In genomic region chr17:25634070-25634469, GRCm38 (mm10) we compare ENCODE assay signal across 13 mouse cellular contexts. TPM values are rescaled to one million over a fixed set of nuclear protein-coding genes. Genes with fewer than 3 reads are reported as not detected.
DNase-seq lines count a peak whose midpoint lies in the region; ATAC-seq lines count a peak whose summit lies in the region.
"Had no signal": no experiment of that assay in that cellular context is flagged by ENCODE, and none has a peak within 500 bp of the region (broad histone marks: within the 10 kb centered on the region; RNA-seq: fewer than 3 reads in every experiment).

No protein-coding gene starts in this region.

- 65% methylated on average over 10 of the region's 10 CpGs for WGBS in heart, embryonic 16.5 days
- 88% methylated on average over 10 of the region's 10 CpGs for WGBS in heart, embryonic 10.5 days
- 59% methylated on average over 10 of the region's 10 CpGs for WGBS in hindbrain, embryonic 14.5 days

- H3K27me3 ChIP-seq in heart, embryonic 16.5 days (ENCODE audit: control insufficient read depth, insufficient read depth, low read length), result no peaks in the 10 kb centered on the region
- 0 out of 2 replicates have a peak, but pooled peaks cover 6% of the 10 kb centered on the region for H3K27me3 ChIP-seq in heart, embryonic 10.5 days (ENCODE audit: insufficient read depth, poor library complexity, severe bottlenecking)
- H3K27me3 ChIP-seq in hindbrain, embryonic 14.5 days (ENCODE audit: control insufficient read depth, insufficient read depth, low read length), result no peaks in the 10 kb centered on the region
- H3K27me3 ChIP-seq: heart, embryonic 15.5 days; liver, embryonic 15.5 days; neural tube, embryonic 12.5 days had no signal

- no peak overlapping the region for H3K9ac ChIP-seq in heart, embryonic 16.5 days (ENCODE audit: low read length)
- no peak overlapping the region for H3K9ac ChIP-seq in hindbrain, embryonic 14.5 days
- H3K9ac ChIP-seq: heart, embryonic 15.5 days; liver, embryonic 15.5 days; neural tube, embryonic 12.5 days had no signal

- no peaks in the 10 kb centered on the region for H3K9me3 ChIP-seq in heart, embryonic 16.5 days (replicated peaks; ENCODE audit: control insufficient read depth, low read length)
- H3K9me3 ChIP-seq in heart, embryonic 10.5 days, result no peaks in the 10 kb centered on the region
- H3K9me3 ChIP-seq in hindbrain, embryonic 14.5 days (ENCODE audit: control insufficient read depth, low read length), result no peaks in the 10 kb centered on the region
- H3K9me3 ChIP-seq: forebrain, embryonic 10.5 days; heart, embryonic 15.5 days; liver, embryonic 15.5 days; neural tube, embryonic 12.5 days had no signal

- no peak overlapping the region for H3K4me2 ChIP-seq in heart, embryonic 16.5 days (ENCODE audit: low read depth, low read length)
- H3K4me2 ChIP-seq in hindbrain, embryonic 14.5 days (replicated peaks), result no peak overlapping the region
- H3K4me2 ChIP-seq: heart, embryonic 15.5 days; liver, embryonic 15.5 days; neural tube, embryonic 12.5 days had no signal

- peak; percentile 58 for ATAC-seq in heart, embryonic 16.5 days (replicated peaks; ENCODE audit: extremely low read depth, insufficient read depth, low FRiP score)
- no peak for ATAC-seq in hindbrain, embryonic 14.5 days (ENCODE audit: low FRiP score)

- peak; percentile 25 for DNase-seq in adrenal gland, adult 2 months
- no peak for DNase-seq in adrenal gland, postnatal 4 days (ENCODE audit: low spot score in 2 of 2)
- DNase-seq in heart, embryonic 10.5 days (ENCODE audit: low spot score), result no peak
- DNase-seq in gastrocnemius, adult 8-10 months (ENCODE audit: low spot score in 2 of 2), result peak; percentile 35 to 50
- DNase-seq in hindbrain, embryonic 14.5 days (ENCODE audit: low spot score), result peak; percentile 52
- DNase-seq in kidney, postnatal 10 days, result no peak
- no peak for DNase-seq in embryo, embryonic 11 days

- H3K36me3 ChIP-seq in heart, embryonic 16.5 days (ENCODE audit: control insufficient read depth, insufficient read depth), result peaks cover 12% of the 10 kb centered on the region
- peaks cover 52% of the 10 kb centered on the region for H3K36me3 ChIP-seq in heart, embryonic 10.5 days
- H3K36me3 ChIP-seq in hindbrain, embryonic 14.5 days (replicated peaks; ENCODE audit: control insufficient read depth, insufficient read depth), result 0 out of 2 replicates have a peak, but pooled peaks cover 4% of the 10 kb centered on the region

- no peak overlapping the region for H3K27ac ChIP-seq in heart, embryonic 16.5 days (ENCODE audit: low read length)
- no peak overlapping the region for H3K27ac ChIP-seq in heart, embryonic 10.5 days
- H3K27ac ChIP-seq in hindbrain, embryonic 14.5 days, result 0 out of 2 replicates have a peak overlapping the region, but pooled peaks have one; percentile 7
- H3K27ac ChIP-seq: heart, embryonic 15.5 days; liver, embryonic 15.5 days; neural tube, embryonic 12.5 days had no signal

- H3K4me3 ChIP-seq in heart, embryonic 16.5 days (ENCODE audit: low read length), result no peak overlapping the region
- H3K4me3 ChIP-seq in heart, embryonic 10.5 days, result no peak overlapping the region
- no peak overlapping the region for H3K4me3 ChIP-seq in hindbrain, embryonic 14.5 days (replicated peaks; ENCODE audit: low read length)
- H3K4me3 ChIP-seq: forebrain, embryonic 10.5 days; heart, embryonic 15.5 days; left cerebral cortex, adult 2 months; liver, embryonic 15.5 days; neural tube, embryonic 12.5 days had no signal

- H3K4me1 ChIP-seq in heart, embryonic 16.5 days (ENCODE audit: control insufficient read depth, insufficient read depth, low read length), result peaks cover 5% of the 10 kb centered on the region; the same call in 1 of the 2 replicates
- H3K4me1 ChIP-seq in heart, embryonic 10.5 days, result no peaks in the 10 kb centered on the region
- peaks cover 6% of the 10 kb centered on the region for H3K4me1 ChIP-seq in hindbrain, embryonic 14.5 days (replicated peaks; ENCODE audit: control insufficient read depth, insufficient read depth, low read length)
- H3K4me1 ChIP-seq: heart, embryonic 15.5 days had no signal

RNA-seq across cellular contexts. Expression of gene Lmf1, which starts 55.2 kb away (rescaled TPM):
- 10 to 100 TPM; 40.4 to 42.6 TPM for total RNA-seq in adrenal gland, adult 2 months (2021)
- 30.3 and 35.8 TPM in 2 replicates for polyA plus RNA-seq in adrenal gland, adult 2 months (2012; rRNA removed)
- total RNA-seq in adrenal gland, postnatal 4 days (2021), result 10 to 100 TPM; 32.4 to 34.3 TPM
- 36.9 and 39.8 TPM in 2 replicates for polyA plus RNA-seq in heart, embryonic 16.5 days (2015; fragmentation: Nextera tagmentation; extraction: Ambion mirVana)
- polyA plus RNA-seq in heart, embryonic 10.5 days (2016; fragmentation: Nextera tagmentation; extraction: Ambion mirVana), result 36.8 and 43.1 TPM in 2 replicates
- 10 to 100 TPM; 10.4 to 14.1 (median 10.8) TPM for total RNA-seq in gastrocnemius, adult 8-10 months (2022)
- 22.4 and 24.9 TPM in 2 replicates for polyA plus RNA-seq in hindbrain, embryonic 14.5 days (2014; fragmentation: Nextera tagmentation; extraction: Ambion mirVana)

Comparison
In these comparisons a context has a peak if more than half of its experiments do, and no peak if none do; other contexts are left out.
1. DNase-seq: peak in adrenal gland, adult 2 months (single experiment), gastrocnemius, adult 8-10 months (2 of 2) and hindbrain, embryonic 14.5 days (single experiment); none in adrenal gland, postnatal 4 days (0 of 2), heart, embryonic 10.5 days (single experiment), kidney, postnatal 10 days (single experiment) and embryo, embryonic 11 days (single experiment).